Mouse (Mus musculus) kidney, postnatal 0 days (tissue): ENCODE data around the gene 1810024B03Rik. TPM values are rescaled to one million over a fixed set of nuclear protein-coding genes. Genes with fewer than 3 reads are reported as not detected.

Experiments used
- ATAC-seq: fragments of 200-750 bp; cut with Nextera tagmentation; replicated peaks from 2 replicates; pipeline ENCODE4 v1.8.0; 2017; ENCODE audit warnings: low read depth, moderate number of reproducible peaks, moderate TSS enrichment, moderate library complexity; ENCODE audit not compliant: low FRiP score
- DNase-seq: peaks from one replicate; pipeline ENCODE4 v3.0.0-alpha.2; 2016; ENCODE audit warnings: low spot score
- H3K27ac ChIP-seq: fragments of 300-500 bp; sonication (generic); 2 replicates; pipeline ENCODE4 v1.5.1; 2014; ENCODE audit warnings: mild to moderate bottlenecking
- H3K27me3 ChIP-seq: fragments of 300-500 bp; sonication (generic); 2 replicates; pipeline ENCODE4 v1.6.1; 2014; ENCODE audit warnings: low read length, mixed read lengths; ENCODE audit not compliant: insufficient read depth
- H3K36me3 ChIP-seq: fragments of 300-500 bp; sonication (generic); 2 replicates; pipeline ENCODE4 v1.6.1; 2014; ENCODE audit warnings: low read length, mixed read lengths; ENCODE audit not compliant: insufficient read depth
- H3K4me1 ChIP-seq: fragments of 300-500 bp; sonication (generic); replicated peaks from 2 replicates; pipeline ENCODE4 v1.6.1; 2014; ENCODE audit warnings: antibody characterized with exemption, low read length, mixed read lengths; ENCODE audit not compliant: insufficient read depth
- H3K4me2 ChIP-seq: fragments of 300-500 bp; sonication (generic); 2 replicates; pipeline ENCODE4 v1.6.1; 2014; ENCODE audit warnings: mild to moderate bottlenecking, low read length, moderate library complexity, mixed read lengths
- H3K4me3 ChIP-seq: fragments of 300-500 bp; sonication (generic); replicated peaks from 2 replicates; pipeline ENCODE4 v1.5.1; 2014; ENCODE audit warnings: low read depth, low read length
- H3K9ac ChIP-seq: fragments of 300-500 bp; sonication (generic); 2 replicates; pipeline ENCODE4 v1.6.1; 2014; ENCODE audit warnings: low read depth, low read length
- H3K9me3 ChIP-seq: fragments of 300-500 bp; sonication (generic); replicated peaks from 2 replicates; pipeline ENCODE4 v1.6.1; 2016; ENCODE audit warnings: low read length, inconsistent platforms, mixed read lengths
- CTCF ChIP-seq: IDR thresholded peaks from 2 replicates; pipeline ENCODE4 v1.5.1; 2016; ENCODE audit warnings: antibody characterized with exemption, low read depth, mild to moderate bottlenecking, moderate library complexity
- WGBS: fragments of 180-500 bp; shearing (Covaris S2); extraction: QIAGEN DNeasy Blood & Tissue Kit; methylation state at CpG from one replicate; pipeline ENCODE4 v1.1.7; 2014; 5-methylcytosine and 5-hydroxymethylcytosine counted together
- polyA plus RNA-seq: library from polyadenylated mRNA; unstranded; fragments of >200 nt; fragmentation: Nextera tagmentation; extraction: Ambion mirVana; gene quantifications from 2 replicates; pipeline ENCODE4 v1.2.1, GENCODE M21; 2015

The 1810024B03Rik gene
- polyA plus RNA-seq, 1 experiment from 2014 or later: 3.6 TPM

DNA sequence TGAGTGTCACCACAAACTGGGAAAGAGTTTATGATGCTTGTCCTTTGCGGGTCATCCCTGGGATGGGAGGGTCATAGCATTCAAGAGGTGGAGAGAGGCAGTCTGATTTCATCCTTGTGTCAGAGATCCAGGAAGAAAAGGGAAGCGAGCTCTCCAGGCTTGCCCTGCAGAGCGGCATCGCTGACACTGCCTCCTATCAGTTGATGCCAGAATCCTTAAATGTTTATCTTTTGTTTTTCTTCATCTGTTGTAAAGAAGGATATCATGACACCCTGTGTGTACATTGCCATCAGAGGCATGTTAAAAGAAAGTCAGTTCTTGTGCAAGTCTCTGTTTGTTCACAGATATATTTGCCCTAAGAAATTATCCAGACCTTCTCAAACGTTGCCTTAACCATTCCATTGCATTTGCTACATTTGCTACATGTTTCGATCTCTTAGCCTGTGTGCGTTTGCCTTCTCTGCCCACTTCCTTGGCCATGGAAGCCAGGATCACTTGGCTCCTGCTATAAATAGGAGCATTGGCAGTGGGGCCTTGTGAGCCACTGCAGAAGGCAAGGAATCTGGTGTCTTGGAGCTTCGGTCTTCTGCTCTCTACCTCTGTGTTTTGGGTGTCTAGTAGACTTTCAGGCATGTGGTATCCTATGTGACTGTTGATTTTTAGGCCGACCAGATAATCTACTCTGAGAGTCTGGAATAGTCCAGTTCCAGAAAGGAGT, 42.4 kb upstream of the 1810024B03Rik start:
- Histone ChIP-seq H3K36me3 (0 out of 2 replicates have a peak, but pooled peaks cover 4% of the 10 kb centered on the region), H3K27me3 (no peaks in the 10 kb centered on the region), H3K4me2 (no peak overlapping the region), H3K9ac (no peak overlapping the region), H3K4me1 (peaks cover 18% of the 10 kb centered on the region), H3K9me3 (no peaks in the 10 kb centered on the region), H3K4me3 (no peak overlapping the region), H3K27ac (no peak overlapping the region)
- no peak for TF ChIP-seq CTCF
- WGBS: 79% methylated on average over 9 of the region's 9 CpGs
- ATAC-seq (no peak), DNase-seq (no peak)

DNA sequence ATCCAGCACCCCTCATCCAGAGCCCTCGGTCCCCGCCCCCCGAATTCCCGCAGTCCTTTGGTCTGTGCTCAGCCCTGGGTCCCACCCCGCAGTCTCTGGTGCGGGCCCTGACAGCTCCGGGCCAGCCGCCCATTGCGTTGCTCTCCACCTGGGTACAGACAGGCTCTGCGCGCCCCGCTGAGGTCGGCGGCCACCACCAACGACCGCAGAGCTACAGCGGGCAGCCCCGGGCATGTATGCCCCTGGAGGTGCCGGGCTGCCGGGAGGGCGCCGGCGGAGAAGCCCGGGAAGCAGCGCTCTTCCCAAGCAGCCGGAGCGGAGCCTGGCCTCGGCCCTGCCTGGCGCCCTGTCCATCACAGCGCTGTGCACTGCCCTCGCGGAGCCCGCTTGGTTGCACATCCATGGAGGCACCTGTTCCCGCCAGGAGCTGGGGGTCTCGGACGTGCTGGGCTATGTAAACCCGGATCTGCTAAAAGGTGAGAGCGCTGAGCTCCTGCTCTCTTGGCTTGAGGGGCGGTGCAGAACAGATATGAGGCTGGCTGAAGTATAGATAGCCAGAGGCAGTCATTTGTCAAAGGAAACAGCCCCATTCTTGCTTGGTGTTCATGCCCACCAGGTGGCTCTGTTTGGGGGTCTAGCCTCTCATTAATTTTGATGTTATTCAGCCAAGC, 40.4 kb upstream of the 1810024B03Rik start:
- Histone ChIP-seq H3K9ac (peak overlapping the region; percentile 81), H3K4me1 (peaks cover 18% of the 10 kb centered on the region), H3K4me3 (peak overlapping the region; percentile 70), H3K36me3 (peaks cover 15% of the 10 kb centered on the region), H3K27me3 (no peaks in the 10 kb centered on the region), H3K27ac (peak overlapping the region; percentile 86), H3K4me2 (peak overlapping the region; percentile 87), H3K9me3 (no peaks in the 10 kb centered on the region)
- TF ChIP-seq CTCF: peak; percentile 63
- WGBS: under 1% methylated on average over 39 of the region's 39 CpGs
- peak; percentile 63 for DNase-seq
- peak; percentile 44 for ATAC-seq

DNA sequence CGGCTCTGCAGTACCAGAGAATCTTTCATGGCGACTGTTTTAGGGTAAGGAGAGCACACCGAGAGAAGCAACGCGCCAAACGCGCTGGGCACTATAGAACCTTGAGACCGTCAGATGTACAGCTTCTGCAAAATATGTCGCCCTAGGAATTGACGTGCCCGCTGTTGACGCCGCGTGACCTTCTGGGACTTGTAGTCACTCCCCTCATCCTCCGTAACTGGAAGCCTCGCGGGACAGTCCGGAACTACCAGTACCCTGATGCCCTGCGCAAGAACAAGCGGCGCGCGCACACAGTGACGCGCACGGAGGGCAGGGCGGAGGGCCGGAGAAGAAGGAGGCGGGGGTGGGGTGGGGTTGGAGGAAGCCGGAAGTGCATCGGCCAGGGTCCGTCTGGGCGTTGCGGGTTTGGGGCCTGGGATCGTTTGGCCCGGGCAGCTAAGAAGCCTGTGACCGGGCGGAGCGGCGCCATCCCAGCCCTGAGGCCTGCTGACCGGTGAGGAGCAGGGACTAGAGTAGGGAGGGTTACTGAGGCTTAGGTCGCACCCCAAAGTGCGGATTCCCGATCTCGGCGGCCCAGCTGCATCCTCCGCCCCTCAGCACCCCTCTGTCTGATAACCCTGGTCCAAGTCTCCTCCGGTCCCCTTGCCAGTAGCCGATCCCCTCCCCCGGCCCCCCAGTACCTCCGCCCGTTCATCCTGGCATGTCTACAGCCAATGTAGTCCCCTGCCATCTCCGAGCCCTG, 39.7 kb upstream of the 1810024B03Rik start, which contains the start of the genes Ciao1 and Tmem127:
Gene Ciao1, minus strand, starts transcription at position 225 of the 742 bp plus-strand sequence.
Gene Tmem127, plus strand, starts transcription at position 317 of the 742 bp plus-strand sequence.
- Histone ChIP-seq H3K36me3 (peaks cover 18% of the 10 kb centered on the region), H3K9ac (peak within 1 kb of the TSS; percentile 83), H3K27ac (peak within 1 kb of the TSS; percentile 86), H3K4me2 (peak within 1 kb of the TSS; percentile 87), H3K4me3 (peak within 1 kb of the TSS; percentile 70), H3K9me3 (no peaks in the 10 kb centered on the region), H3K27me3 (no peaks in the 10 kb centered on the region), H3K4me1 (peaks cover 18% of the 10 kb centered on the region)
- WGBS: under 1% methylated on average over 53 of the region's 53 CpGs
- TF ChIP-seq CTCF: no peak
- ATAC-seq (peak; percentile 98), DNase-seq (peak; percentile 100)

DNA sequence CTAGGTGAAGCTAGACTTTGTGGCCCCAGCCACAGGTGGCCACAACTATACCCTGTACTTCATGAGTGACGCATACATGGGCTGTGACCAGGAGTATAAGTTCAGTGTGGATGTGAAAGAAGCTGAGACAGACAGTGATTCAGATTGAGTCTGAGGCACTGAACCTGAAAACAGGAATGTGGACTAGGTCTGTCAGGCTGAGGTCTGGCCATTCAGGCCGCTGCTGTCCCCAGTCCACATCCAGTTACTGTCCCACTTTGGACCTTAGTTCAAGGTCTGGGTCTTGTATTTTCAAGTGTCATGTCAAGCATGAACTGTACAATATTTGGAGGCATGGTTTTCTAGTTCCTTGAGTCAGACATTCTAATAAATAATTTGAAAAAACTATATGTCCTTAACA, 32.0 kb upstream of the 1810024B03Rik start:
- Histone ChIP-seq H3K4me2 (no peak overlapping the region), H3K4me1 (no peaks in the 10 kb centered on the region), H3K27ac (no peak overlapping the region), H3K4me3 (no peak overlapping the region), H3K9me3 (no peaks in the 10 kb centered on the region), H3K9ac (no peak overlapping the region), H3K27me3 (no peaks in the 10 kb centered on the region), H3K36me3 (peaks cover 54% of the 10 kb centered on the region)
- TF ChIP-seq CTCF: no peak
- 92% methylated on average over 2 of the region's 2 CpGs for WGBS
- DNase-seq: peak; percentile 13
- ATAC-seq: peak; percentile 90

DNA sequence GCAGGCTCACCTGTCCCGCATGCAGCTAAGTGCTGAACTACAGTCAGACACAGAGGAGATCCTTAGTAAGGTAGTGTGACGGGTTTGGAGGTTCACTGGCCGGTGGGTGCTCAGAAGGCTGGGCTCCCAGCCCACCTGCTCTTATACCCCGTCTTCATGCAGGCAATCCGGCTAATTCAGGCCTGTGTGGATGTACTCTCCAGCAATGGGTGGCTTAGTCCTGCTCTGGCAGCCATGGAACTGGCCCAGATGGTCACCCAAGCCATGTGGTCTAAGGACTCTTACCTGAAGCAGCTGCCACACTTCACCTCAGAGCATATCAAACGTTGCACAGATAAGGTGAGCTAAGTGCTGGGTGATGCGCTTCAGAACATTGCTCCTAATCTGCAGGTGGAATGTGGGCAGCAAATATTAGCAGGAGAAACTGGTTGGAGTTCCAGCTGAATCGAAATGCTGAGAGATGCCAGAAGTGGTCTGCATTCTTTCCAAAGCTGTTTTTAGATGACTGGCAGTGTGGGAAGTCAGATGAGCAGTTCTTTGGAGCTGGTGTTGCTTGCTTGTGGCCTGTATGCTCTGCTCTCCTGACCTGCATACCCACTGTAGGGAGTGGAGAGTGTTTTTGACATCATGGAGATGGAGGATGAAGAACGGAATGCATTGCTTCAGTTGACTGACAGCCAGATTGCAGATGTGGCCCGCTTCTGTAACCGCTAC, 30.0 kb upstream of the 1810024B03Rik start:
- Histone ChIP-seq H3K27me3 (no peaks in the 10 kb centered on the region), H3K9me3 (no peaks in the 10 kb centered on the region), H3K27ac (no peak overlapping the region), H3K36me3 (peaks cover 65% of the 10 kb centered on the region), H3K4me1 (no peaks in the 10 kb centered on the region), H3K4me3 (no peak overlapping the region), H3K9ac (no peak overlapping the region), H3K4me2 (no peak overlapping the region)
- no peak for ATAC-seq
- no peak for DNase-seq
- 95% methylated on average over 11 of the region's 11 CpGs for WGBS
- TF ChIP-seq CTCF: no peak
